Mouse (Mus musculus) heart, adult 2 months (tissue): ENCODE measurements at regions not wholly inside any gene's neighbourhood (a gene's known extent, or its start where the extent isn't known, plus 50 kb on each side); places are given as distances from the start of the nearest gene placed in this dataset.

Experiments used
- EP300 ChIP-seq: fragments of 200-500 bp; IDR thresholded peaks from 2 replicates; pipeline ENCODE4 v1.6.1; 2011; ENCODE audit warnings: low read depth, low read length, control low read depth; ENCODE audit not compliant: insufficient read depth
- POLR2A ChIP-seq: fragments of 200-500 bp; IDR thresholded peaks from 2 replicates; pipeline ENCODE4 v1.6.1; 2011; ENCODE audit warnings: mild to moderate bottlenecking, low read depth, low read length, control low read depth; ENCODE audit not compliant: insufficient read depth

DNA sequence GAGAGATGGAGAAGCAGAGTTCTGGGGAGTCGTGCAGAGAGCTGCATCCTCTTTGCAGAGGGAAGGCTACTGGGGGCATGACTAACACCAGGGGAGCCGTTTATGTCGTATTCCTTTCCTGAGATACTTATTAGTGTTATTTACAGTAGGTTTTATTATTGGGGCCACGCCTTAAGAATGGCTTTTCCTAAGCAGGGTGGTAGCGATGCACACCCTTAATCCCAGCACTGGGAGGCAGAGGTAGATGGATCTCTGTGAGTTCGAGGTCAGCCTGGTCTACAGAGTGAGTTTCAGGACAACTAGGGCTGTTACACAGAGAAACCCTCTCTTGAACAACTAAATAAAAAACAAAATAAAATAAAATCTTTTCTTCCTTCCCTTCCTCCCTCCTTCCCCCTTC, 212.6 kb downstream of the Enc1 start:
- TF ChIP-seq POLR2A (no peak), EP300 (no peak)
